In genomic region chr12:117417991-117418390, GRCm38 (mm10) we compare ENCODE assay signal across 25 mouse cellular contexts.
A peak's percentile ranks its signal among the peaks of the same experiment; 100 is the strongest.
DNase-seq lines count a peak whose midpoint lies in the region; ATAC-seq and TF ChIP-seq lines count a peak whose summit lies in the region.
"Had no signal": no experiment of that assay in that cellular context is flagged by ENCODE, and none has a peak within 500 bp of the region (broad histone marks: within the 10 kb centered on the region; RNA-seq: fewer than 3 reads in every experiment).

No protein-coding gene starts in this region.

- no peak overlapping the region for H3K27ac ChIP-seq in layer of hippocampus, adult 2 months
- no peak overlapping the region for H3K27ac ChIP-seq in lung, postnatal 0 days (ENCODE audit: low read length)
- H3K27ac ChIP-seq: forebrain, embryonic 15.5 days; heart, embryonic 13.5 days; hindbrain, embryonic 15.5 days; kidney, postnatal 0 days; neural tube, embryonic 13.5 days; stomach, embryonic 15.5 days had no signal

- H3K27me3 ChIP-seq in lung, postnatal 0 days (replicated peaks; ENCODE audit: insufficient read depth, low read length) = no peaks in the 10 kb centered on the region
- H3K27me3 ChIP-seq: forebrain, embryonic 15.5 days; heart, embryonic 13.5 days; hindbrain, embryonic 15.5 days; neural tube, embryonic 13.5 days; Patski; stomach, embryonic 15.5 days had no signal

- no peak overlapping the region for H3K4me2 ChIP-seq in lung, postnatal 0 days (replicated peaks; ENCODE audit: low read depth, low read length)
- H3K4me2 ChIP-seq: forebrain, embryonic 15.5 days; heart, embryonic 13.5 days; hindbrain, embryonic 15.5 days; midbrain, embryonic 11.5 days; neural tube, embryonic 13.5 days; stomach, embryonic 15.5 days had no signal

- ATAC-seq in activated CD4-positive, CD25-positive, alpha-beta regulatory T cell, adult 4 months = peak; percentile 97
- peak; percentile 83 for ATAC-seq in megakaryocyte progenitor cell, adult 5-6 weeks (replicated peaks; ENCODE audit: poor library complexity)
- ATAC-seq in lung, postnatal 0 days = no peak
- ATAC-seq: forebrain, embryonic 15.5 days; Patski had no signal

- peaks cover 2% of the 10 kb centered on the region; the same call in 1 of the 2 replicates for H3K4me1 ChIP-seq in lung, postnatal 0 days (ENCODE audit: insufficient read depth, low read depth, low read length)

- H3K9ac ChIP-seq in lung, postnatal 0 days (replicated peaks; ENCODE audit: low read depth) = no peak overlapping the region
- H3K9ac ChIP-seq: forebrain, embryonic 15.5 days; heart, embryonic 13.5 days; hindbrain, embryonic 15.5 days; neural tube, embryonic 13.5 days; stomach, embryonic 15.5 days had no signal

- no peak overlapping the region for H3K4me3 ChIP-seq in layer of hippocampus, adult 2 months
- H3K4me3 ChIP-seq in lung, postnatal 0 days (ENCODE audit: low read depth, low read length) = no peak overlapping the region
- H3K4me3 ChIP-seq: forebrain, embryonic 15.5 days; heart, embryonic 13.5 days; hindbrain, embryonic 15.5 days; neural tube, embryonic 13.5 days; stomach, embryonic 15.5 days had no signal

- TF ChIP-seq EP300 in lung, postnatal 0 days (IDR thresholded peaks at IDR 0.05) = no peak

- no peak for TF ChIP-seq CTCF in layer of hippocampus, adult 2 months (conservative IDR thresholded peaks at IDR 0.05)
- no peak for TF ChIP-seq CTCF in lung, postnatal 0 days (IDR thresholded peaks at IDR 0.05)

- DNase-seq in CD4-positive helper T cell, adult 2 months (ENCODE audit: low read depth, low spot score) = peak; percentile 63
- peak; percentile 14 to 16 for DNase-seq in thymus, postnatal 10 days (ENCODE audit: low spot score in 2 of 2)
- no peak for DNase-seq in layer of hippocampus, adult 2 months (ENCODE audit: low spot score in 2 of 2)
- DNase-seq in lung, postnatal 14 days = no peak
- no peak for DNase-seq in lung, postnatal 0 days (ENCODE audit: low spot score)
- DNase-seq: adrenal gland, postnatal 14 days; cerebellum, adult 11 months; cerebellum, postnatal 10 days; gastrocnemius, postnatal 36 days; kidney, adult 18-20 months; left cerebral cortex, postnatal 4 days; liver; lung, adult 18-20 months; lung, postnatal 4 days; right cerebral cortex, postnatal 25 days had no signal

- H3K36me3 ChIP-seq in lung, postnatal 0 days (ENCODE audit: insufficient read depth, low read length) = no peaks in the 10 kb centered on the region
- H3K36me3 ChIP-seq: forebrain, embryonic 15.5 days; heart, embryonic 13.5 days; hindbrain, embryonic 15.5 days; neural tube, embryonic 13.5 days; stomach, embryonic 15.5 days had no signal

- H3K9me3 ChIP-seq in lung, postnatal 0 days (ENCODE audit: low read length) = no peaks in the 10 kb centered on the region
- H3K9me3 ChIP-seq: forebrain, embryonic 15.5 days; heart, embryonic 13.5 days; hindbrain, embryonic 15.5 days; neural tube, embryonic 13.5 days; stomach, embryonic 15.5 days had no signal

- 76% methylated on average over 4 of the region's 4 CpGs for WGBS in lung, postnatal 0 days

Comparison
In these comparisons a context has a peak if more than half of its experiments do, and no peak if none do; other contexts are left out.
1. DNase-seq: peak in CD4-positive helper T cell, adult 2 months (single experiment) and thymus, postnatal 10 days (2 of 2); none in layer of hippocampus, adult 2 months (0 of 2), lung, postnatal 14 days (single experiment) and lung, postnatal 0 days (single experiment).